Mouse (Mus musculus): ENCODE results near the gene Zswim4. TPM values are rescaled to one million over a fixed set of nuclear protein-coding genes. Genes with fewer than 3 reads are reported as not detected.

The Zswim4 gene
- polyA plus RNA-seq, 1 experiment from 2014 or later, result 8.0 TPM

- Histone ChIP-seq H3K4me2 (replicated peaks; ENCODE audit: low read depth) (no peak overlapping the region), H3K4me1 (replicated peaks; ENCODE audit: control insufficient read depth, insufficient read depth) (no peaks in the 10 kb centered on the region), H3K27ac (replicated peaks) (no peak overlapping the region), H3K9ac (ENCODE audit: low read length) (no peak overlapping the region), H3K36me3 (ENCODE audit: control insufficient read depth, insufficient read depth, low read length) (peaks cover 25% of the 10 kb centered on the region), H3K4me3 (ENCODE audit: low read depth, low read length) (no peak overlapping the region), H3K9me3 (ENCODE audit: control insufficient read depth, low read length) (no peaks in the 10 kb centered on the region), H3K27me3 (ENCODE audit: control insufficient read depth, insufficient read depth, low read length) (no peaks in the 10 kb centered on the region)
- ATAC-seq (ENCODE audit: low FRiP score, low TSS enrichment), result no peak
- TF ChIP-seq EP300 (optimal IDR thresholded peaks at IDR 0.05), result no peak
- no peak for TF ChIP-seq CTCF (IDR thresholded peaks at IDR 0.05; ENCODE audit: low read depth)
- DNase-seq (ENCODE audit: low spot score), result no peak
- WGBS, result 75% methylated on average over 3 of the region's 3 CpGs
Observed at GRCm38 (mm10) chr8:84211202-84211601, 25.7 kb downstream of the Zswim4 start.

- Histone ChIP-seq H3K36me3 (ENCODE audit: control insufficient read depth, insufficient read depth, low read length) (peaks cover 30% of the 10 kb centered on the region), H3K4me1 (replicated peaks; ENCODE audit: control insufficient read depth, insufficient read depth) (no peaks in the 10 kb centered on the region), H3K4me3 (ENCODE audit: low read depth, low read length) (no peak overlapping the region), H3K27ac (replicated peaks) (0 out of 2 replicates have a peak overlapping the region, but pooled peaks have one; percentile 13), H3K9me3 (ENCODE audit: control insufficient read depth, low read length) (no peaks in the 10 kb centered on the region), H3K9ac (ENCODE audit: low read length) (no peak overlapping the region), H3K27me3 (ENCODE audit: control insufficient read depth, insufficient read depth, low read length) (no peaks in the 10 kb centered on the region), H3K4me2 (replicated peaks; ENCODE audit: low read depth) (no peak overlapping the region)
- TF ChIP-seq CTCF (IDR thresholded peaks at IDR 0.05; ENCODE audit: low read depth), result peak; percentile 89
- no peak for TF ChIP-seq EP300 (optimal IDR thresholded peaks at IDR 0.05)
- ATAC-seq (ENCODE audit: low FRiP score, low TSS enrichment) (peak; percentile 40), DNase-seq (ENCODE audit: low spot score) (peak; percentile 79)
- WGBS, result 54% methylated on average over 34 of the region's 34 CpGs
Observed at GRCm38 (mm10) chr8:84210167-84210791, 26.6 kb downstream of the Zswim4 start.

GRCm38 (mm10) chr8:84208381-84209380 is 28.2 kb downstream of the Zswim4 start:
- H3K27ac ChIP-seq (replicated peaks), result peak overlapping the region; percentile 71
- WGBS, result 61% methylated on average over 17 of the region's 17 CpGs
- no peak for DNase-seq (ENCODE audit: low spot score)
- no peaks in the 10 kb centered on the region for H3K9me3 ChIP-seq (ENCODE audit: control insufficient read depth, low read length)
- peaks cover 34% of the 10 kb centered on the region for H3K36me3 ChIP-seq (ENCODE audit: control insufficient read depth, insufficient read depth, low read length)
- TF ChIP-seq EP300 (optimal IDR thresholded peaks at IDR 0.05) (no peak), CTCF (IDR thresholded peaks at IDR 0.05; ENCODE audit: low read depth) (no peak)
- H3K27me3 ChIP-seq (ENCODE audit: control insufficient read depth, insufficient read depth, low read length), result no peaks in the 10 kb centered on the region
- H3K4me1 ChIP-seq (replicated peaks; ENCODE audit: control insufficient read depth, insufficient read depth), result no peaks in the 10 kb centered on the region
- no peak overlapping the region for H3K4me3 ChIP-seq (ENCODE audit: low read depth, low read length)
- no peak overlapping the region for H3K9ac ChIP-seq (ENCODE audit: low read length)
- no peak for ATAC-seq (ENCODE audit: low FRiP score, low TSS enrichment)
- H3K4me2 ChIP-seq (replicated peaks; ENCODE audit: low read depth), result no peak overlapping the region

- H3K27ac ChIP-seq (replicated peaks), result peak overlapping the region; percentile 71
- ATAC-seq (ENCODE audit: low FRiP score, low TSS enrichment) (peak; percentile 11; the same call in 1 of the 2 replicates), DNase-seq (ENCODE audit: low spot score) (peak; percentile 48)
- H3K4me2 ChIP-seq (replicated peaks; ENCODE audit: low read depth), result no peak overlapping the region
- H3K36me3 ChIP-seq (ENCODE audit: control insufficient read depth, insufficient read depth, low read length), result peaks cover 31% of the 10 kb centered on the region
- H3K9me3 ChIP-seq (ENCODE audit: control insufficient read depth, low read length), result no peaks in the 10 kb centered on the region
- H3K4me3 ChIP-seq (ENCODE audit: low read depth, low read length), result no peak overlapping the region
- 39% methylated on average over 7 of the region's 7 CpGs for WGBS
- H3K4me1 ChIP-seq (replicated peaks; ENCODE audit: control insufficient read depth, insufficient read depth), result no peaks in the 10 kb centered on the region
- no peak overlapping the region for H3K9ac ChIP-seq (ENCODE audit: low read length)
- no peaks in the 10 kb centered on the region for H3K27me3 ChIP-seq (ENCODE audit: control insufficient read depth, insufficient read depth, low read length)
- TF ChIP-seq EP300 (optimal IDR thresholded peaks at IDR 0.05) (no peak), CTCF (IDR thresholded peaks at IDR 0.05; ENCODE audit: low read depth) (no peak)
Observed at GRCm38 (mm10) chr8:84207811-84208210, 29.0 kb downstream of the Zswim4 start.

- peaks cover 23% of the 10 kb centered on the region for H3K36me3 ChIP-seq (ENCODE audit: control insufficient read depth, insufficient read depth, low read length)
- ATAC-seq (ENCODE audit: low FRiP score, low TSS enrichment) (no peak), DNase-seq (ENCODE audit: low spot score) (no peak)
- TF ChIP-seq CTCF (IDR thresholded peaks at IDR 0.05; ENCODE audit: low read depth) (peak; percentile 45), EP300 (optimal IDR thresholded peaks at IDR 0.05) (no peak)
- no peak overlapping the region for H3K4me3 ChIP-seq (ENCODE audit: low read depth, low read length)
- H3K27ac ChIP-seq (replicated peaks), result no peak overlapping the region
- no peak overlapping the region for H3K9ac ChIP-seq (ENCODE audit: low read length)
- H3K27me3 ChIP-seq (ENCODE audit: control insufficient read depth, insufficient read depth, low read length), result no peaks in the 10 kb centered on the region
- peaks cover 4% of the 10 kb centered on the region; the same call in 1 of the 2 replicates for H3K4me1 ChIP-seq (replicated peaks; ENCODE audit: control insufficient read depth, insufficient read depth)
- 92% methylated on average over 3 of the region's 3 CpGs for WGBS
- H3K9me3 ChIP-seq (ENCODE audit: control insufficient read depth, low read length), result no peaks in the 10 kb centered on the region
- H3K4me2 ChIP-seq (replicated peaks; ENCODE audit: low read depth), result no peak overlapping the region
Observed at GRCm38 (mm10) chr8:84206666-84207065, 30.2 kb downstream of the Zswim4 start.
